Mouse (Mus musculus): ENCODE data around the gene Pde1b. TPM values are rescaled to one million over a fixed set of nuclear protein-coding genes. Genes with fewer than 3 reads are reported as not detected.

Gene Pde1b
- polyA plus RNA-seq, 1 experiment = 62.5 TPM

- WGBS = 90% methylated on average over 10 of the region's 10 CpGs
- TF ChIP-seq POLR2A (IDR thresholded peaks at IDR 0.05; ENCODE audit: borderline replicate concordance, insufficient read depth, low read length) (no peak), CTCF (IDR thresholded peaks at IDR 0.05; ENCODE audit: borderline replicate concordance, insufficient read depth, low read depth, low read length) (no peak)
- H3K27me3 ChIP-seq (ENCODE audit: control insufficient read depth, insufficient read depth, low read length) = no peaks in the 10 kb centered on the region
- DNase-seq = no peak
- no peaks in the 10 kb centered on the region for H3K4me1 ChIP-seq (ENCODE audit: control insufficient read depth, insufficient read depth, low read length)
- no peak overlapping the region for H3K27ac ChIP-seq (ENCODE audit: insufficient read depth, low read length)
- no peak overlapping the region for H3K4me3 ChIP-seq (replicated peaks; ENCODE audit: insufficient read depth, low read depth, low read length)
Measured at GRCm38 (mm10) chr15:103496204-103497140, 6.4 kb upstream of the Pde1b start.

DNA sequence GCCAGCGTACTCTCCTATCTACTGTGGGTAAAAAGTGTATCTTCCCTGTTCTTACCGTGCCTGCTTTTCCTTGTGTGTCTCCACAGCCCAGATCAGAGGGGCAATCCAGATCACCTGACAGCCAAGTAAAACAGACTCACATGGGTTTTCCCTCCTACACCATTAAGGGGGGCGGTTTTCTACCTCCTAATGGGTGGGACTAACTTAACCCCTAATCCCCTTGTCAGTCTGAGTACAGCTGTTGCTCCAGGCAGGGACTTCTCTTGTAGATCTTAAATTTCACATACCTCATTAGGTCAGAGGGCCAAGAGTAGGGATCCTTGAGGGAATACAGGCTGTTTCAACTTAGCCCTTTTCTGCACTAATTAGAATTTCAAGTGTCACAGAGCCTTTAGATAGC is 4.7 kb upstream of the Pde1b start:
- DNase-seq = no peak
- Histone ChIP-seq H3K4me1 (ENCODE audit: control insufficient read depth, insufficient read depth, low read length) (no peaks in the 10 kb centered on the region), H3K4me3 (replicated peaks; ENCODE audit: insufficient read depth, low read depth, low read length) (no peak overlapping the region), H3K27ac (ENCODE audit: insufficient read depth, low read length) (no peak overlapping the region), H3K27me3 (ENCODE audit: control insufficient read depth, insufficient read depth, low read length) (no peaks in the 10 kb centered on the region)
- TF ChIP-seq POLR2A (IDR thresholded peaks at IDR 0.05; ENCODE audit: borderline replicate concordance, insufficient read depth, low read length) (no peak), CTCF (IDR thresholded peaks at IDR 0.05; ENCODE audit: borderline replicate concordance, insufficient read depth, low read depth, low read length) (no peak)
- WGBS = 70% methylated on average over 3 of the region's 3 CpGs

GRCm38 (mm10) chr15:103500723-103501122 is 2.1 kb upstream of the Pde1b start:
- 76% methylated on average over 1 of the region's 1 CpGs for WGBS
- TF ChIP-seq POLR2A (IDR thresholded peaks at IDR 0.05; ENCODE audit: borderline replicate concordance, insufficient read depth, low read length) (no peak), CTCF (IDR thresholded peaks at IDR 0.05; ENCODE audit: borderline replicate concordance, insufficient read depth, low read depth, low read length) (no peak)
- H3K4me3 ChIP-seq (replicated peaks; ENCODE audit: insufficient read depth, low read depth, low read length) = no peak overlapping the region
- no peak for DNase-seq
- H3K4me1 ChIP-seq (ENCODE audit: control insufficient read depth, insufficient read depth, low read length) = peaks cover 6% of the 10 kb centered on the region; the same call in 1 of the 2 replicates
- H3K27me3 ChIP-seq (ENCODE audit: control insufficient read depth, insufficient read depth, low read length) = no peaks in the 10 kb centered on the region
- no peak overlapping the region for H3K27ac ChIP-seq (ENCODE audit: insufficient read depth, low read length)

DNA sequence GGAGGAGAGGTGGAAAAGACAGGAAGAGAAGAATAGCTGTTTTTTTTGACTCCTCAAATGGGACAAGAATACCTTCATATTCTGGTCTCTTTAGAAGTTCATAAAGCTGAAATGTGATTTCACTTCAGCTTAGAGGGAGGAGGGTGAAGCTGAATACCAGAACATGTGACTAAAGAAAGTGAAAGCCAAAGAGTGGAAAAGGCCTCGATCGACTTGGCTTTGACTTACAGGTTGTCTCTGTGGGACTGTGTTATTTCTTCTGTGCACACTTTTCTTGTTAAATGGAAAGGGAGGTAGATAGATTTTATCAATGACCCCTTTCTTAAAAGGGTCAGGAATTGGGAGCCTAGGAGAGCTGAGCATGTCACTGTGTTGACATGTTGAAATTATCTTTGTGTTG is 1.6 kb upstream of the Pde1b start:
- peaks cover 6% of the 10 kb centered on the region; the same call in 1 of the 2 replicates for H3K4me1 ChIP-seq (ENCODE audit: control insufficient read depth, insufficient read depth, low read length)

DNA sequence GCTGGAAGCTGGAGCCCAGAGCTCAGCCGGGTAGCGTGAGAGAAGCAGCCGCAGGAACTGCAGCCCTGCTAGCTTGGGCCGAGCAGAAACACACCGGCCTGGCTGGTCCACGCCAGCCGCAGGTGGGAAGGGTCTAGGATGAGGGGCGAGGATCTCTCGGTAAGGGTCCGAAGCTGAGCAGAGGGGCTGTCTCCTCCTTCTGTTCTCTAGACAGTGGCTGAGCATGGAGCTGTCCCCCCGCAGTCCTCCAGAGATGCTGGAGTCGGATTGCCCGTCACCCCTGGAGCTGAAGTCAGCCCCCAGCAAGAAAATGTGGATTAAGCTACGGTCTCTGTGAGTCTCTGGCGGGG is 392 bp downstream of the Pde1b start:
- 2% methylated on average over 15 of the region's 15 CpGs for WGBS
- Histone ChIP-seq H3K4me1 (ENCODE audit: control insufficient read depth, insufficient read depth, low read length) (peaks cover 6% of the 10 kb centered on the region; the same call in 1 of the 2 replicates), H3K4me3 (replicated peaks; ENCODE audit: insufficient read depth, low read depth, low read length) (peak overlapping the region; percentile 89), H3K27me3 (ENCODE audit: control insufficient read depth, insufficient read depth, low read length) (no peaks in the 10 kb centered on the region), H3K27ac (ENCODE audit: insufficient read depth, low read length) (no peak overlapping the region)
- DNase-seq = no peak
- TF ChIP-seq CTCF (IDR thresholded peaks at IDR 0.05; ENCODE audit: borderline replicate concordance, insufficient read depth, low read depth, low read length) = no peak
- TF ChIP-seq POLR2A (IDR thresholded peaks at IDR 0.05; ENCODE audit: borderline replicate concordance, insufficient read depth, low read length) = no peak

More for the DNA sequence above, 1.6 kb upstream of the Pde1b start:
- Histone ChIP-seq H3K27me3 (ENCODE audit: control insufficient read depth, insufficient read depth, low read length) (no peaks in the 10 kb centered on the region), H3K27ac (ENCODE audit: insufficient read depth, low read length) (no peak overlapping the region), H3K4me3 (replicated peaks; ENCODE audit: insufficient read depth, low read depth, low read length) (no peak overlapping the region)
- TF ChIP-seq CTCF (IDR thresholded peaks at IDR 0.05; ENCODE audit: borderline replicate concordance, insufficient read depth, low read depth, low read length) (no peak), POLR2A (IDR thresholded peaks at IDR 0.05; ENCODE audit: borderline replicate concordance, insufficient read depth, low read length) (no peak)
- no peak for DNase-seq
- 58% methylated on average over 2 of the region's 2 CpGs for WGBS

- peak; percentile 31 to 45 for DNase-seq
- WGBS = 44% methylated on average over 12 of the region's 12 CpGs
- no peaks in the 10 kb centered on the region for H3K27me3 ChIP-seq (ENCODE audit: control insufficient read depth, insufficient read depth, low read length)
- H3K27ac ChIP-seq (ENCODE audit: insufficient read depth, low read length) = no peak overlapping the region
- H3K4me1 ChIP-seq (ENCODE audit: control insufficient read depth, insufficient read depth, low read length) = peaks cover 6% of the 10 kb centered on the region; the same call in 1 of the 2 replicates
- TF ChIP-seq POLR2A (IDR thresholded peaks at IDR 0.05; ENCODE audit: borderline replicate concordance, insufficient read depth, low read length) (no peak), CTCF (IDR thresholded peaks at IDR 0.05; ENCODE audit: borderline replicate concordance, insufficient read depth, low read depth, low read length) (no peak)
- H3K4me3 ChIP-seq (replicated peaks; ENCODE audit: insufficient read depth, low read depth, low read length) = peak overlapping the region; percentile 89
Measured at GRCm38 (mm10) chr15:103503660-103504059, 826 bp downstream of the Pde1b start.

GRCm38 (mm10) chr15:103509317-103509716 is 6.5 kb downstream of the Pde1b start:
- H3K27ac ChIP-seq (ENCODE audit: insufficient read depth, low read length) = no peak overlapping the region
- H3K4me3 ChIP-seq (replicated peaks; ENCODE audit: insufficient read depth, low read depth, low read length) = no peak overlapping the region
- WGBS = 55% methylated on average over 3 of the region's 3 CpGs
- DNase-seq = no peak
- TF ChIP-seq POLR2A (IDR thresholded peaks at IDR 0.05; ENCODE audit: borderline replicate concordance, insufficient read depth, low read length) (no peak), CTCF (IDR thresholded peaks at IDR 0.05; ENCODE audit: borderline replicate concordance, insufficient read depth, low read depth, low read length) (no peak)
- no peaks in the 10 kb centered on the region for H3K27me3 ChIP-seq (ENCODE audit: control insufficient read depth, insufficient read depth, low read length)
- H3K4me1 ChIP-seq (ENCODE audit: control insufficient read depth, insufficient read depth, low read length) = no peaks in the 10 kb centered on the region

GRCm38 (mm10) chr15:103511652-103512051 is 8.8 kb downstream of the Pde1b start:
- WGBS = 71% methylated on average over 1 of the region's 1 CpGs
- H3K27me3 ChIP-seq (ENCODE audit: control insufficient read depth, insufficient read depth, low read length) = no peaks in the 10 kb centered on the region
- TF ChIP-seq CTCF (IDR thresholded peaks at IDR 0.05; ENCODE audit: borderline replicate concordance, insufficient read depth, low read depth, low read length) = no peak
- TF ChIP-seq POLR2A (IDR thresholded peaks at IDR 0.05; ENCODE audit: borderline replicate concordance, insufficient read depth, low read length) = no peak
- DNase-seq = no peak
- no peaks in the 10 kb centered on the region for H3K4me1 ChIP-seq (ENCODE audit: control insufficient read depth, insufficient read depth, low read length)
- H3K27ac ChIP-seq (ENCODE audit: insufficient read depth, low read length) = no peak overlapping the region
- H3K4me3 ChIP-seq (replicated peaks; ENCODE audit: insufficient read depth, low read depth, low read length) = no peak overlapping the region
